Mouse (Mus musculus): ENCODE data around the gene Sprr4. TPM values are rescaled to one million over a fixed set of nuclear protein-coding genes. Genes with fewer than 3 reads are reported as not detected.
"Not testable (repeated sequence)": the region's sequence is repeated elsewhere in the genome, so short reads cannot be mapped to it uniquely, and the experiment has no call there.

Gene Sprr4
- not detected for total RNA-seq (2018; cell fraction: chromatin; rRNA removed)
- not detected for total RNA-seq (2018; cell fraction: cytosol; rRNA removed)
- total RNA-seq (2018; cell fraction: nucleus; rRNA removed): not detected
- polyA plus RNA-seq (2018): not detected in 3 replicates

DNA sequence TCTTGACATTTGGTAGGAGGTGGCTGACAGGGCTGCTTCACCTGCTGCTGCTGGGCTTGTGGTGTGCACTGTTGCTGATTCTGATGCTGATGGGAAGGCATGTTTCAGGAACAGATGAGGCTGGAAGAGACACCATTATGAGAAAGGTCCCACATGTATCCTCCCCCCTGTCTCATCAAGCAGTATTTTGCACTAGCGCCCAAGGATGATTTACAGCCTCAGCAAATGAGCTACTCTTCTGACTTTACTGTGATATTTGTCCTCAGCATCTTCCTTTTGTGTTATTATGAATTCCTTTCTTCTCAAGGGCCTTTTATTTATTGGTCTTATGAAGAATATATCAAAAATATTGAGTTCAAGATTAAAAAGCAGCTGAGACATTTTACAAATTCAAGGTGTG lies at the start of gene Sprr4:
Gene Sprr4 (minus strand): TSS at position 101 of the 400 bp plus-strand sequence.
- Histone ChIP-seq H3K36me3 (ENCODE audit: inconsistent target) (no peaks in the 10 kb centered on the region), H3K4me3 (ENCODE audit: inconsistent target) (no peak within 1 kb of the TSS), H3K27ac (no peak within 1 kb of the TSS), H3K79me2 (ENCODE audit: inconsistent target) (no peaks in the 10 kb centered on the region)
- WGBS (ENCODE audit: missing documents): 93% methylated on average over 1 of the region's 1 CpGs

DNA sequence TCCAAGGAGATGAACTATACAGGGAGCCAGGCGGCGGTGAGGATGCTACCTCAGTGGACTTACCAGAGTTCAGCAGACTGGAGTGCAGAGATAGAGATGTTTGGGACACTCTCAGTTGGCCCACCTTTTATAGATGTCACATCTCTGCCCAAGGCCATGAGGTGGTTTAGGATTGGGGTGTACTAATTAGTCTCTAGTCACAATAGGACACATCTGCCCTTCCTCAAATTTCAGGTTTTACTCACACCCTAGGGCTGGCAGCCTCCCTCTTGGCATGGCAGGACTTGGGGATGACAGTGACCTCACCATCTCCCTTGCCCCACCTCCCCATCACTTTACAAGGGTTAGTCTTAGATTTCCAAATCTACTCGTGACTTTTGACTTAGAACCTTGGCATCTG lies 34.1 kb upstream of the Sprr4 start, which contains the start of gene 2310046K23Rik:
Gene 2310046K23Rik (minus strand): TSS at position 101 of the 400 bp plus-strand sequence.
- no peak within 1 kb of the TSS for H3K27ac ChIP-seq
- no peak within 1 kb of the TSS for H3K4me3 ChIP-seq (ENCODE audit: inconsistent target)
- WGBS (ENCODE audit: missing documents): 88% methylated on average over 3 of the region's 3 CpGs
- no peaks in the 10 kb centered on the region for H3K79me2 ChIP-seq (ENCODE audit: inconsistent target)
- no peaks in the 10 kb centered on the region for H3K36me3 ChIP-seq (ENCODE audit: inconsistent target)

DNA sequence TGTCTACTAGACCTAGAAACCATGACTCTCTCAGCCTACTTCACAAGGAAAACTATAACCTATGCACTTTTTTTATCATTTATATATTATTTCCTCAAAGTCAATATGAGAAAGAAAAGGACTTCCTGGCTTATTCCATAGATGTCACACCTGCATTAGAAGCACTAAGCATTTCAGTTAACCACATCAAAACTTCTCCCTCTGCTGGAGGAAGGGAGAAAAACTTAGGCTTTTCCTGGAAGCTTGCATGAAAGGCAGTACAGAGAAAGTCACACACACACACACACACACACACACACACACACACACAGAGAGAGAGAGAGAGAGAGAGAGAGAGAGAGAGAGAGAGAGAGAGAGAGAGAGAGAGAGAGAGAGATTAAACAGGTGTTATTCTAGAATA lies 12.0 kb upstream of the Sprr4 start:
- Histone ChIP-seq H3K4me3 (ENCODE audit: inconsistent target) (no peak overlapping the region), H3K27ac (no peak overlapping the region), H3K36me3 (ENCODE audit: inconsistent target) (no peaks in the 10 kb centered on the region), H3K79me2 (ENCODE audit: inconsistent target) (no peaks in the 10 kb centered on the region)

DNA sequence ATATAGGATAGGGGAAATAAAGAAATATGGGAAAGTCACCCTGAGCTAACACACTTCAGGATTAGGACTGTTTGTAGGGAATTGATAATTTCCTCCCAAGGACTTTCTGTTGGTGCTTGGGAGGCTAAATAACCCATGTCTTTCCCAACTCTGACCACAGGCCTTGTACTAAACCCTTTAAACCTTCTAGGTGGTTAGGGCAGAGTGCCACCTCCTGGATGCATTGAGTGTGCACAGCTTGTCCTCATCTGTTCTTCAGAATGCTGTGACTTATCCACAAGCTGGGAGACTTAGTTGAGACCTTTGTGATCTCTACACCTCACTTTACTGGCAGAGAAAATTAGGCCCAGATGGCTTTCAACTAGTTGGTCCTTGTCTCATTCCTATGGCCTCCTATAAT lies 10.5 kb upstream of the Sprr4 start:
- Histone ChIP-seq H3K27ac (no peak overlapping the region), H3K4me3 (ENCODE audit: inconsistent target) (no peak overlapping the region), H3K36me3 (ENCODE audit: inconsistent target) (no peaks in the 10 kb centered on the region), H3K79me2 (ENCODE audit: inconsistent target) (no peaks in the 10 kb centered on the region)

DNA sequence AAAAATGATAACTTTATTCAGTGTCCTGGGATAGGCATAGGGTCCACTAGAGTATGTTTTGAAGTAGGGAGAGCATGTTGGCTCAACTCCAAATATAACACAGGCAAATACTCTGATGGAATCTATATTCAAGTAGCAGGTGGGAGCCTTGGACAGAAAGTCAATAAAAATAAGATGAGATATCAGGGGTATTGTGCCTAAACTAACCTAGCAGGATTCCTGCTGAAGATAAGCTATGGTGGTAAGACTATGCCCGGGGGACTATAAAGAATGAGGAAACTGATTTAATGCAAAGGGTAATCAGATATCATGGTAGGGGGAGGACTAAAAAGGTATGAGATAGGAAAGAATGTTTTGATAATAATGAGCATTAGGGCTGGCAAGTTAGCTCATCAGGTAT lies 7.9 kb upstream of the Sprr4 start:
- Histone ChIP-seq H3K4me3 (ENCODE audit: inconsistent target) (no peak overlapping the region), H3K79me2 (ENCODE audit: inconsistent target) (no peaks in the 10 kb centered on the region), H3K27ac (no peak overlapping the region), H3K36me3 (ENCODE audit: inconsistent target) (no peaks in the 10 kb centered on the region)
- 85% methylated on average over 1 of the region's 1 CpGs for WGBS (ENCODE audit: missing documents)

DNA sequence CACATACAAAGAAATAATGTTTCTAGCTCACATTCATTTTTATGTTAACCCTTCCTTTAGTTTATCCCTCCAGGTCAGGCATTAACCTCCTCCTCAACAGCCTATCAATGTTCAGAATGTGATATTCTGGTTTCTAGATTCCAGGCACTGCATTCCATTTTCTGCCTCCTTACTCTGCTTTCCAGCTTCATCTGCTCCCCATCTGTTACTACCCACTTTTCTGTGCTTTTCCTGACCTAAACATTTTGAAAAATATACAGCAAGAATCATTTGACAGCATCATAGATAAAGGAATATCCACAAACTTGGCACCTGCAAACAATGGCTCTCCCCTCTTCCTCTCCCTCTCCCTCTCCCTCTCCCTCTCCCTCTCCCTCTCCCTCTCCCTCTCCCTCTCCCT lies 3.2 kb upstream of the Sprr4 start:
- Histone ChIP-seq H3K4me3 (ENCODE audit: inconsistent target) (no peak overlapping the region), H3K79me2 (ENCODE audit: inconsistent target) (no peaks in the 10 kb centered on the region), H3K27ac (no peak overlapping the region), H3K36me3 (ENCODE audit: inconsistent target) (no peaks in the 10 kb centered on the region)

DNA sequence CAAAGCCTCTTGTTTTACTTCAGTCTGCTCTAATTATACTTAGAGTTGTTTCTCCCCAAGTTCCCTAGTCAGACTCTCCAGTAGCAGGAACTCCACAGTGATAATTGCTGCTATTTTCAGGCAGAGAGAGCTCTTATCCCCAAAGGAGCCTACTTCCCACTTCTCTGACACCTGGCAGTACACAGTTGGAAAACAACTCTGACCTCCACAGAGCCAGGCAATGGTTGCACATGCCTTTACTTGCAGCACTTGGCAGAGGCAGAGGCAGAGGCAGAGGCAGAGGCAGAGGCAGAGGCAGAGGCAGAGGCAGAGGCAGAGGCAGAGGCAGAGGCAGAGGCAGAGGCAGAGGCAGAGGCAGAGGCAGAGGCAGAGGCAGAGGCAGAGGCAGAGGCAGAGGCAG lies 10.0 kb downstream of the Sprr4 start:
- not testable (repeated sequence) for H3K36me3 ChIP-seq (ENCODE audit: inconsistent target); H3K4me3 ChIP-seq (ENCODE audit: inconsistent target); H3K27ac ChIP-seq; H3K79me2 ChIP-seq (ENCODE audit: inconsistent target)

DNA sequence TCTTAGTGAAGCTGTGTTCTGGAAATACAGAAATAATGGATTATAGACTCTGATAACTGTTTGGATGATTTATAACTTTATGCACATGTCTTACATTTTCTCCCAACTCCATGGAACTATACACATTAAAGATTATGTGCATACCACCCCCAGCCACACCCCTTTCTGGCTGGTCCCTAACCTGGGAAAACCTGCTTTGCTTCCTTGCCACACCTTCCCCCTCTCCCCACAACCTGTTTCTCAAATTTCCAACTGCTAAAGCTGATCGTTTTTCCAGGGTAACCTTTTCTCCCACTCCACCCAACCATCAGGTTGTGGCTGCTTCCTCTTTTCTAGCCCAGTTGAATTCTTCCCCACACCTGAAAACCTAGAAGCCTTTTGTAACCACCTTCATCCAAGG lies 14.0 kb downstream of the Sprr4 start:
- H3K4me3 ChIP-seq (ENCODE audit: inconsistent target): no peak overlapping the region
- no peaks in the 10 kb centered on the region for H3K79me2 ChIP-seq (ENCODE audit: inconsistent target)
- H3K36me3 ChIP-seq (ENCODE audit: inconsistent target): no peaks in the 10 kb centered on the region
- H3K27ac ChIP-seq: no peak overlapping the region
- 10% methylated on average over 1 of the region's 1 CpGs for WGBS (ENCODE audit: missing documents)

DNA sequence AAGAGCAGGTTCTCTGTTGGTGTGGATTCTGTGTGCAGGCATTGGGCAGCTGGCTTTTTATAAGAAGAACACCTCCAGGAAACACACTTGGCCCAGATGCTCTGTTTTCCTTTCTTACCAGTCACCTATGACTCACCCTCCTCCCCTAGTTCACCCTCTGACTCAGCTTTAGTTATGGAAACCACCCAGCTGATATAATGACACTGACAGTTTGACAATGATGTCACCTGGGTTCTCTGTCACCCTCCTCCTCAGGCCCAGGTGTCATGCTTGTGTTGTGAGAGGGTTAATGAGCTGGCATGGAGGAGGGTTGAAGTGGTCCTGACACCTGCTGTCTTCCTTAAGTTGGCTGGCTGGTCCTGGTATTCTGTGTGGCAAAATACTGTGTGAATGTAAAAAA lies 14.4 kb downstream of the Sprr4 start, which contains the start of gene Sprr1a:
Gene Sprr1a (minus strand): TSS at position 33 of the 400 bp plus-strand sequence.
- Histone ChIP-seq H3K36me3 (ENCODE audit: inconsistent target) (no peaks in the 10 kb centered on the region), H3K27ac (no peak within 1 kb of the TSS), H3K4me3 (ENCODE audit: inconsistent target) (no peak within 1 kb of the TSS), H3K79me2 (ENCODE audit: inconsistent target) (no peaks in the 10 kb centered on the region)

DNA sequence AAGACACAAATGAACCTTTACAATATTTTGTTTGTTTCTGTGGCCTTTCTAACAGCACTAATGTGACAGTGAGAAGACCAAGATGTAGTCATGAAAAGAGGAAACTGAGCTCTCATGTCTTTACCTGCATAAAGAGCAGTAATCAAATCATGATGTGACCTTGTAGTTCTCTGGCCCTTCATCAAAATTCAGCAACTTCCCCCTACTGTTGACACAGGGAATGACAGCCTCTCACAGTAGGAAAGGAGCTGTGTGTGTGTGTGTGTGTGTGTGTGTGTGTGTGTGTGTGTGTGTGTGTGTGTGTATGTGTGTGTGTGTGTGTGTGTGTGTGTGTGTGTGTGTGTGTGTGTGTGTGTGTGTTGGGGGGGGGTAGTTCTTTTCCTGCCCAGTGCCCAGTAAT lies 19.0 kb downstream of the Sprr4 start:
- H3K79me2 ChIP-seq (ENCODE audit: inconsistent target); H3K27ac ChIP-seq; H3K36me3 ChIP-seq (ENCODE audit: inconsistent target); H3K4me3 ChIP-seq (ENCODE audit: inconsistent target): not testable (repeated sequence)

DNA sequence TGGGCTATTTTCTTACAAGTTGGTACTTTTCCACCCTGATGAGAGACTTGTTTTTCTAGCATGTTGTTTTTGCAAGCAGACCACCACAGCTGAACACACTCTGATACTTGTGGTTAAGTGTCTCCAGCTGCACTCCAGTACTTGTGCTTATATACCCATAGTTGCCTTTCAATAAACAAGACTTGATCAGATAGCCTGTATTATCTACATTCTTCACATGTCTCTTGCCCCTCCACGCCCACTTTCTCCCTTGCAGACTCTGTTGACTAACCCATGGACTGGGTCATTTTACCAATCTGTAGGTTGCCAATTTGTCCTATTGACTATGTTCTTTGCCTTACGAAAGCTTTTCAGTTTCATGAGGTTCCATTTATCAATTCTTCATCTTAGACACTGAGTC lies 30.2 kb downstream of the Sprr4 start:
- H3K4me3 ChIP-seq (ENCODE audit: inconsistent target): no peak overlapping the region
- 80% methylated on average over 2 of the region's 2 CpGs for WGBS (ENCODE audit: missing documents)

DNA sequence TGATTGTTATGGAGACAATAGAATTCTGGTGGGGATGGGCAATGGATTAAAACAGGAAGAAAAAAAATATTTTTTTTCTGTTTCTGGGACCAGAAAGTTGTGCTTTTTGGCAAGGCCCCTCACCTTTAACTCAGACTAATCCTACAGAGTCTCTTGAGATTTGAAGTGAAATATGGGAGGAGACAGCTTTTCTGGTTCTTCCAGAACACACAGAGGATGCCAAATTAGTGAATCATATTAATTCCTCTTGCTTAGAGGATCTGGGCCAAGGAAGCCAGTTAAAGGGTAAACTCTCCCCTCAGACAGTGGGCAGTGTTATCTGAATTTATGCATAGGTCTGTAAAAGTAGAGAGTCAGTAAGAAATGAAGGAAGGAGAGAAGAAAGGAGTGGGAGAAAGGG lies 32.9 kb downstream of the Sprr4 start:
- Histone ChIP-seq H3K4me3 (ENCODE audit: inconsistent target) (no peak overlapping the region), H3K27ac (no peak overlapping the region), H3K36me3 (ENCODE audit: inconsistent target) (no peaks in the 10 kb centered on the region), H3K79me2 (ENCODE audit: inconsistent target) (no peaks in the 10 kb centered on the region)

More for the DNA sequence above, 30.2 kb downstream of the Sprr4 start:
- H3K36me3 ChIP-seq (ENCODE audit: inconsistent target): no peaks in the 10 kb centered on the region
- no peak overlapping the region for H3K27ac ChIP-seq
- H3K79me2 ChIP-seq (ENCODE audit: inconsistent target): no peaks in the 10 kb centered on the region

DNA sequence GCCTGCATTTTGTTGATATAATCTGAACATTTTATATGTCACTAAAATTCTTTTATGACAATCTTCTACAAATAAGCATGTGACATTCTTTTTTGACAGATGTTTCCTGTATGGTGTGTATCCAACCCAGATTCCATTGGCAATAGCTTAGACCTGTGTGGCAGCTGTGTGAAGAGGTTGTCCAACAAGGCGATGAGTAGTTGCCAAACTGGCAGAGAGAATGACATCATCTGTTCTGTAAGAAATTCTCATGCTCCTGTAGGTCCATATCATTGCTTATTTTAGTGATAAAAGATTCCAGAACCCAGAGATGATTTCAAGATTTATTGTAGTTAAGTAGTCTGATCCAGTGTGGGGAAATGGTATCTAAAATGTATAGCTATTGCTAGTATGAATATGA lies 33.7 kb downstream of the Sprr4 start:
- H3K27ac ChIP-seq: no peak overlapping the region
- no peak overlapping the region for H3K4me3 ChIP-seq (ENCODE audit: inconsistent target)
- 82% methylated on average over 1 of the region's 1 CpGs for WGBS (ENCODE audit: missing documents)
- no peaks in the 10 kb centered on the region for H3K79me2 ChIP-seq (ENCODE audit: inconsistent target)
- no peaks in the 10 kb centered on the region for H3K36me3 ChIP-seq (ENCODE audit: inconsistent target)

DNA sequence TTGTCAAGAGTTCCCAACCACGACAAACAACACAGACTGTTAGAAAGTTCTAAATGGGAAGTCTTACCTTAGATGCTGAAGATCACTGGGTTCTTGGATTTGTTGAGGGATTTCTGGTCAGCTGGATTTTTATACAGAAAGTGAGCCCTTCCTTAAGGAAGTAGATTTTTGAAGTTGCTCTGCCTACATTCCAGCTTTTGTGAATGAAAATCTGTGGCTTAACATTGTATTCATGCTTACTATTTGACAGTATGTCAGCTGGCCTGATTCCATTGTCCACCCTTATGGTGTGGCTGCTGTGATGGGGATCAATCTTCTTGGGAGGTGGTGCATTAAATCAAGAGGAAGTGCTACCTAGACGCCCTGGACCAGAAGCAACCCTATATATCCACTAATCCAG lies 41.7 kb downstream of the Sprr4 start, which contains the start of gene Sprr3:
Gene Sprr3 (minus strand): TSS at position 101 of the 400 bp plus-strand sequence.
- Histone ChIP-seq H3K4me3 (ENCODE audit: inconsistent target) (no peak within 1 kb of the TSS), H3K79me2 (ENCODE audit: inconsistent target) (no peaks in the 10 kb centered on the region), H3K27ac (no peak within 1 kb of the TSS), H3K36me3 (ENCODE audit: inconsistent target) (no peaks in the 10 kb centered on the region)
- WGBS (ENCODE audit: missing documents): 90% methylated on average over 2 of the region's 2 CpGs

DNA sequence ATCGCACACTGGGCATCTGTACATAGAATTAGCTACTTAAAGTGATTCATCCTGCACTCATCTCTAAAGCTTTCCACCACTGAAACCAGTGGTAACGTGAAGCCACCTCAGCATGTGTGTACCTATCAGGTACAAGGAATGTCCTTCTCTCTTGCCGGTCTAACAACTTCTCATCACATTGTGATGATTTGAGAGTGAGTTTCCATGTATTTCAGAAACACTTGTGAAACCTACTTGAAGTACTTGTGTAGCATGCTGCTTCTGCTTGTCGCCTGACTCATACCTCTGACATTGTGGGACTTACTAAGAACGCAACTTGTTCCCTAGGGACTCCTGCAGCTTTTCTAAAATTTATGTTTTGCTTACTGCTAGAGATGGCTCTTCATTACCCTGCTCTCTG lies 45.1 kb downstream of the Sprr4 start:
- H3K79me2 ChIP-seq (ENCODE audit: inconsistent target): no peaks in the 10 kb centered on the region
- H3K4me3 ChIP-seq (ENCODE audit: inconsistent target): no peak overlapping the region
- H3K27ac ChIP-seq: no peak overlapping the region
- H3K36me3 ChIP-seq (ENCODE audit: inconsistent target): no peaks in the 10 kb centered on the region
- WGBS (ENCODE audit: missing documents): 90% methylated on average over 5 of the region's 5 CpGs

All from macrophage (primary cell).